Mouse (Mus musculus): ENCODE measurements around the gene Mylip. TPM values are rescaled to one million over a fixed set of nuclear protein-coding genes. Genes with fewer than 3 reads are reported as not detected.
A peak's percentile ranks its signal among the peaks of the same experiment; 100 is the strongest.

The Mylip gene
- polyA plus RNA-seq, 1 experiment from 2014 or later = 28.1 TPM

GRCm38 (mm10) chr13:45410936-45411335, 21.4 kb downstream of the Mylip start:
- no peak overlapping the region for H3K27ac ChIP-seq
- H3K4me2 ChIP-seq (replicated peaks) = no peak overlapping the region
- ATAC-seq (ENCODE audit: low FRiP score, low read depth) = no peak
- H3K36me3 ChIP-seq = peaks cover 76% of the 10 kb centered on the region
- 77% methylated on average over 4 of the region's 4 CpGs for WGBS
- no peaks in the 10 kb centered on the region for H3K27me3 ChIP-seq
- peaks cover 20% of the 10 kb centered on the region for H3K4me1 ChIP-seq
- no peak overlapping the region for H3K9ac ChIP-seq
- no peaks in the 10 kb centered on the region; the same call in 1 of the 2 replicates for H3K9me3 ChIP-seq
- no peak overlapping the region for H3K4me3 ChIP-seq

DNA sequence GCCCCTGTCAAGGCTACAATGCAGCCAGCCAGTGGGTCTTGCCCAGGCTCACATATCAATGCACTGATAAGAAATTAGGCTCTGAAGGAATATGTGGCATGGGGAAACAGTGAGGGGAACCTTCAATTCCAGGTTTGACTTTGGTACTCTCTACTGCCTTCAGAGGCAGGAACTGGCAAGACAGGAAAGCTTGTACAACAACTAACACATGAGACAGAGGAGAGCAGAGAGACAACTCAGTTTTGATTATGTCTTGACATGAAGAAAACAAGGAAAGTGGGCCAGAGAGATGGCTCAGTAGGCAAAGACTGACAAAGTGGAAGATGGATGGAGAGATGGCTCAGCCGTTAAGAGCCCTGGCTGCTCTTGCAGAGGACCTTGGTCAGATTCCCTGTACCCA, 23.5 kb downstream of the Mylip start:
- Histone ChIP-seq H3K9ac (no peak overlapping the region), H3K36me3 (peaks cover 55% of the 10 kb centered on the region), H3K4me2 (replicated peaks) (no peak overlapping the region), H3K4me3 (no peak overlapping the region), H3K4me1 (peaks cover 32% of the 10 kb centered on the region), H3K27ac (0 out of 2 replicates have a peak overlapping the region, but pooled peaks have one; percentile 39), H3K9me3 (no peaks in the 10 kb centered on the region; the same call in 1 of the 2 replicates), H3K27me3 (no peaks in the 10 kb centered on the region)
- ATAC-seq (ENCODE audit: low FRiP score, low read depth) = no peak
- WGBS = 95% methylated on average over 1 of the region's 1 CpGs

- H3K27me3 ChIP-seq = no peaks in the 10 kb centered on the region
- no peaks in the 10 kb centered on the region; the same call in 1 of the 2 replicates for H3K9me3 ChIP-seq
- no peak overlapping the region for H3K9ac ChIP-seq
- peaks cover 34% of the 10 kb centered on the region for H3K4me1 ChIP-seq
- WGBS = 29% methylated on average over 9 of the region's 9 CpGs
- H3K27ac ChIP-seq = 0 out of 2 replicates have a peak overlapping the region, but pooled peaks have one; percentile 39
- peaks cover 45% of the 10 kb centered on the region for H3K36me3 ChIP-seq
- no peak overlapping the region for H3K4me2 ChIP-seq (replicated peaks)
- H3K4me3 ChIP-seq = no peak overlapping the region
- ATAC-seq (ENCODE audit: low FRiP score, low read depth) = no peak
These were observed 24.5 kb downstream of the Mylip start for GRCm38 (mm10) chr13:45414031-45414430.

DNA sequence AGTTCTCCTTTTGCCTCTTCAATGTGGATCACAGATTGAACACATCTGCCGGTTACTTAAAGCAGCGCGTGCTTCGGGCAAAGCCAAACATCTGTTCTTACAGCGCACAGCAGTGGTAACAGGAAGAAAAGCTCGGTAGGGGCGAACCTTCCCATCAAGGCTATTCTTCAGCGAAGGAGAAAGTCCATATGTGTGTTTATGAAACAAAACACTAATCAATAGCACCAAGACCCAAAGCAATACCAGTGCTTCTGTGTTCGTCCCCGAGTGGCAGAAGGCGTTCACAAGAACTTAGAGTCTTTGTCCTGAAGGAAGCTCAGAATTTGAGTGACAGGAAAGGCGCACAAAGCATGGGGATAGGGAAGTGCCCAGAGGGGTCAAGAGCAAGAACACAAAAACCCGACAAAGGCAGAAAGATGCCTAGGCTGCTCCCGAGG, 27.1 kb downstream of the Mylip start:
- peaks cover 20% of the 10 kb centered on the region for H3K36me3 ChIP-seq
- H3K9ac ChIP-seq = no peak overlapping the region
- no peaks in the 10 kb centered on the region for H3K27me3 ChIP-seq
- H3K27ac ChIP-seq = peak overlapping the region; percentile 8; the same call in 1 of the 2 replicates
- peaks cover 34% of the 10 kb centered on the region for H3K4me1 ChIP-seq
- no peak overlapping the region for H3K4me3 ChIP-seq
- H3K4me2 ChIP-seq (replicated peaks) = peak overlapping the region; percentile 36
- WGBS = 24% methylated on average over 14 of the region's 14 CpGs
- H3K9me3 ChIP-seq = no peaks in the 10 kb centered on the region; the same call in 1 of the 2 replicates
- no peak for ATAC-seq (ENCODE audit: low FRiP score, low read depth)

GRCm38 (mm10) chr13:45418986-45419385, 29.4 kb downstream of the Mylip start:
- WGBS = 77% methylated on average over 12 of the region's 12 CpGs
- H3K27ac ChIP-seq = no peak overlapping the region
- no peak overlapping the region for H3K4me3 ChIP-seq
- no peaks in the 10 kb centered on the region for H3K36me3 ChIP-seq
- H3K9me3 ChIP-seq = no peaks in the 10 kb centered on the region
- H3K4me1 ChIP-seq = peaks cover 34% of the 10 kb centered on the region
- no peak overlapping the region for H3K9ac ChIP-seq
- no peak for ATAC-seq (ENCODE audit: low FRiP score, low read depth)
- H3K27me3 ChIP-seq = no peaks in the 10 kb centered on the region
- H3K4me2 ChIP-seq (replicated peaks) = no peak overlapping the region

- H3K9ac ChIP-seq = no peak overlapping the region
- WGBS = 55% methylated on average over 13 of the region's 13 CpGs
- H3K27me3 ChIP-seq = no peaks in the 10 kb centered on the region
- no peak overlapping the region for H3K4me2 ChIP-seq (replicated peaks)
- H3K4me1 ChIP-seq = peaks cover 8% of the 10 kb centered on the region; the same call in 1 of the 2 replicates
- H3K36me3 ChIP-seq = no peaks in the 10 kb centered on the region
- H3K27ac ChIP-seq = no peak overlapping the region
- H3K9me3 ChIP-seq = no peaks in the 10 kb centered on the region
- no peak overlapping the region for H3K4me3 ChIP-seq
- no peak for ATAC-seq (ENCODE audit: low FRiP score, low read depth)
These were observed 32.7 kb downstream of the Mylip start for GRCm38 (mm10) chr13:45422251-45422650.

DNA sequence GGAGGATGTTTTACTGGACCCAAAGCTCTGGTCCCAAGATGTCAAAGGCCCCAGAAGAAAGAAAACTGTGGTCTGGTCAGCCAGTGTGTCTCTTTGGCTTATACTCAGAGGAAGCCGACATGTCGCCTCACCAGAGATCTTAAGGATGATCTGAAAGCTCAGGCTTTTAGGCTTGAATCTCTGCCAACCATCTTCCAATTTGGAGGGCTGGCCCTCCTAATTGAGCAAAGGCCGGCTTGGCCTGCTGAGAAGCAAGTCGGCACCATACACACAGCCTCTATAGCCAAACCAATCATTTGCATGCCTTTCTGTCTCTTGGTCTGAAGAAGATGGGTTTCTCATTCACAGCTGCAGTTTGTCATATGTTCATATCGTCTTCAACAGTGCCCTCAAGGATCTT, 33.2 kb downstream of the Mylip start:
- Histone ChIP-seq H3K9me3 (no peaks in the 10 kb centered on the region), H3K4me2 (replicated peaks) (no peak overlapping the region), H3K4me1 (peaks cover 8% of the 10 kb centered on the region; the same call in 1 of the 2 replicates), H3K36me3 (no peaks in the 10 kb centered on the region), H3K27ac (no peak overlapping the region), H3K4me3 (no peak overlapping the region), H3K27me3 (no peaks in the 10 kb centered on the region), H3K9ac (no peak overlapping the region)
- WGBS = 73% methylated on average over 5 of the region's 5 CpGs
- no peak for ATAC-seq (ENCODE audit: low FRiP score, low read depth)

GRCm38 (mm10) chr13:45423905-45424304, 34.4 kb downstream of the Mylip start:
- no peak for ATAC-seq (ENCODE audit: low FRiP score, low read depth)
- Histone ChIP-seq H3K27me3 (no peaks in the 10 kb centered on the region), H3K9me3 (no peaks in the 10 kb centered on the region), H3K4me2 (replicated peaks) (no peak overlapping the region), H3K4me1 (peaks cover 9% of the 10 kb centered on the region; the same call in 1 of the 2 replicates), H3K27ac (no peak overlapping the region), H3K9ac (no peak overlapping the region), H3K4me3 (no peak overlapping the region), H3K36me3 (no peaks in the 10 kb centered on the region)
- WGBS = 81% methylated on average over 5 of the region's 5 CpGs

DNA sequence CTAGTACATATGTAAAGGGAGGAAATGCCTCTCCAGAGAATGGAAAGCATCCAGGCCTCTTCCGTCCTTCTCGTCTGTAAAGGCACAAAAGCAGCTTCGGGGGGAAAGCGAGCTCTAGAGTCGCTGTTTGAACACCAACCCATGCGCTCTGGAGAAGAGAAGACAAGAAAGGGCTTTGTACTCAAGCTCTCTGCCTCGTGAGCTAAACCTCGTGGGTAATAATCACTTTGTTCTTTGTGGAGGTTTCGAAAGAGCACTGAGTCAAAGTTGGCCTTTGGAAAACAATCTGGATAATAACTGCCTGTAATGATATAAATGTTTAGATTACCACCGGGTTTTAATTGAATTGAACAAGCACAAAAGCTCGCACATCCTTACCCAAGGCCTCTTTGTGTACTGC, 39.7 kb downstream of the Mylip start:
- peaks cover 16% of the 10 kb centered on the region for H3K4me1 ChIP-seq
- ATAC-seq (ENCODE audit: low FRiP score, low read depth) = no peak
- no peak overlapping the region; the same call in 1 of the 2 replicates for H3K27ac ChIP-seq
- H3K9me3 ChIP-seq = no peaks in the 10 kb centered on the region
- H3K9ac ChIP-seq = no peak overlapping the region
- H3K4me3 ChIP-seq = no peak overlapping the region
- no peaks in the 10 kb centered on the region for H3K27me3 ChIP-seq
- no peak overlapping the region for H3K4me2 ChIP-seq (replicated peaks)
- H3K36me3 ChIP-seq = no peaks in the 10 kb centered on the region
- WGBS = 42% methylated on average over 11 of the region's 11 CpGs

- H3K4me2 ChIP-seq (replicated peaks) = no peak overlapping the region
- ATAC-seq (ENCODE audit: low FRiP score, low read depth) = no peak
- whole genome bisulfite sequencing = 88% methylated on average over 9 of the region's 9 CpGs
- no peak overlapping the region for H3K4me3 ChIP-seq
- H3K9ac ChIP-seq = no peak overlapping the region
- H3K27ac ChIP-seq = no peak overlapping the region
- no peaks in the 10 kb centered on the region for H3K9me3 ChIP-seq
- no peaks in the 10 kb centered on the region for H3K36me3 ChIP-seq
- peaks cover 49% of the 10 kb centered on the region for H3K4me1 ChIP-seq
- no peaks in the 10 kb centered on the region for H3K27me3 ChIP-seq
These were observed 47.6 kb downstream of the Mylip start for GRCm38 (mm10) chr13:45437134-45437533.

DNA sequence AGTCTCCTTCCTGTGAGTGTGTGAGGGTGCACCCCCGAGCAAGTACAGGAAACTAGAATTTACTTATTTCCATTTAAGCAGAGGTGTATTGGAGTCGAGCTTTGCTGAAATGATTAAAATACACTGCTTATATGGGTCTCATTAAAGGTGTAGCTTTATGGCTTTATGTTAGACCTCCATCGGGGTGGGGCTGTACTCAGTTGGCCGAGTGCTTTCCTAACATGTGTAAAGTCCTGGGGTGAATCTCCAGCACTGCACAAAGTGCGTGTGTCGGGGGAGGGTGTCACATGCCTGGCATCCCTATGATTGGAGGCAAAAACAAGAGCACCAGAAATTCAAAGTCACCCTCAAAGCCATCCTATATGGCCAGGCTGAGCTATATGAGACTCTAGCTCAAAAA, 49.3 kb downstream of the Mylip start:
- ATAC-seq (ENCODE audit: low FRiP score, low read depth) = no peak
- H3K4me1 ChIP-seq = peaks cover 61% of the 10 kb centered on the region

GRCm38 (mm10) chr13:45440226-45440625, 50.7 kb downstream of the Mylip start:
- Histone ChIP-seq H3K4me2 (replicated peaks) (peak overlapping the region; percentile 19; the same call in 1 of the 2 replicates), H3K9ac (no peak overlapping the region), H3K4me3 (no peak overlapping the region), H3K4me1 (peaks cover 62% of the 10 kb centered on the region), H3K9me3 (no peaks in the 10 kb centered on the region), H3K27me3 (no peaks in the 10 kb centered on the region), H3K36me3 (no peaks in the 10 kb centered on the region), H3K27ac (peak overlapping the region; percentile 1; the same call in 1 of the 2 replicates)
- 33% methylated on average over 5 of the region's 5 CpGs for WGBS
- peak; percentile 82 for ATAC-seq (ENCODE audit: low FRiP score, low read depth)

More for the DNA sequence above, 49.3 kb downstream of the Mylip start:
- no peak overlapping the region for H3K4me2 ChIP-seq (replicated peaks)
- H3K27me3 ChIP-seq = no peaks in the 10 kb centered on the region
- H3K9me3 ChIP-seq = no peaks in the 10 kb centered on the region
- 51% methylated on average over 6 of the region's 6 CpGs for WGBS
- no peak overlapping the region for H3K9ac ChIP-seq
- H3K36me3 ChIP-seq = no peaks in the 10 kb centered on the region
- no peak overlapping the region for H3K4me3 ChIP-seq
- no peak overlapping the region for H3K27ac ChIP-seq

DNA sequence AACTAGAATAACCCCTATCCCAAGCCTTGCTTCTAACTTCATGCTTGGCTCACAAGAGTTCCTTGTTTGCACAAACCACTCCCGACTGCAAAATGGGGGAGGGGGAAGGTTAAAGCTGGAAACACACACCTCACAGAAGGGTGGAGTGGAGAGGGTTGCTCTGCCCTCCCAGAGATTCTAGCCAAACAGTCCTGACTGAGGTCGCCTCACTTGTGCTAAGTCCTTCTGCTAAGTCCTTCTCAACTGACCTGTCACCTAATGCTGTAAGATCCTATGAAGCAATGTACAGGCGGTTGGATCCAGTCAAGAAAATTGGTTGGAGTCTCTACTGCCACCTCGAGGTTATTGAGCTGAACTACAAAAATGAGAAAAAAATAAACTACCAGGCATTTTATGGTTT, 52.9 kb downstream of the Mylip start:
- H3K4me3 ChIP-seq = no peak overlapping the region
- no peaks in the 10 kb centered on the region for H3K27me3 ChIP-seq
- H3K36me3 ChIP-seq = no peaks in the 10 kb centered on the region
- WGBS = 23% methylated on average over 4 of the region's 4 CpGs
- no peak overlapping the region for H3K4me2 ChIP-seq (replicated peaks)
- H3K9ac ChIP-seq = no peak overlapping the region
- no peaks in the 10 kb centered on the region for H3K9me3 ChIP-seq
- no peak overlapping the region for H3K27ac ChIP-seq
- ATAC-seq (ENCODE audit: low FRiP score, low read depth) = no peak
- H3K4me1 ChIP-seq = peaks cover 62% of the 10 kb centered on the region
